Mouse (Mus musculus): ENCODE measurements around the gene Asns. TPM values are rescaled to one million over a fixed set of nuclear protein-coding genes. Genes with fewer than 3 reads are reported as not detected.

The Asns gene
- polyA plus RNA-seq (2012; rRNA removed) = 26.7 and 30.7 TPM in 2 replicates

DNA sequence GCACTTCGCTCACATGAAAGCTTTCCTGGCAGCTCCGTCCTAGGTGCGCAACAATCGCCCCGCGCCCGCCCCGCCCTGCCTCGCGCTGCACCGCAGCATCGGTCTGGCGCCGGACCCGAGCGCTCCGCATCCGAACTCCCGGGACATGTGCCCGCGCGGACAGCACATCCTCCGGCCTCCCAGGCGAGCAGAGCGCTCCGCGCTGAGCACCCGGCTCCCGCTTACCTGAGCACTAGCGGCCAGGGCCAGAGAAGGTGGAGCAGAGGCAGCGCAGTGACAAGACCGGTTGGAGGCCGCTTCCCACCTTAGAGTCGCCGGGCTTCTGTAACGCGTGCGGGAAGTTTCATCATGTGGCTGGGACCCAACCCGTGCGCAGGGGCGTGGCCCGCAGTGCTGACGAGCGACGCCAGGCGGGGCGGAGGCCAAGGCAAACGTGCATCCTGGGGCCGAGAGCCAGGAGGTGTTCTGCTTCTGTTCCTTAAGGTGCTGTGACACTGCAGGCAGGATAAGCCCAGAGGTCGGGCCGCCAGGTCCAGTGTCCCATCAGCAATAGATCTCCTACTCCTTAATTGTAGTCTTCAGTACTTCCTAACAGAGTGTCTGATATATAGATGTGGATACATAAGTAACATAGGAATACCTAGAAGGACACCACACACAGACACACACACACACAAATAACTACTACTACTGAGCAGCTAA is at the start of gene Asns:
TSS of gene Asns (minus strand) at position 371 of the 702 bp plus-strand sequence.

Other genes starting within 250 kb of the Asns start
- 35.2 and 38.2 TPM in 2 replicates for gene Tac1, start 138.4 kb downstream of the Asns start, polyA plus RNA-seq (2012; rRNA removed)
- 5.7 and 6.6 TPM in 2 replicates for gene C1galt1, start 151.6 kb upstream of the Asns start, polyA plus RNA-seq (2012; rRNA removed)